Mouse (Mus musculus): Measurements from ENCODE around the gene Slc7a11.
"Not testable (repeated sequence)": the region's sequence is repeated elsewhere in the genome, so short reads cannot be mapped to it uniquely, and the experiment has no call there.

The Slc7a11 gene

DNA sequence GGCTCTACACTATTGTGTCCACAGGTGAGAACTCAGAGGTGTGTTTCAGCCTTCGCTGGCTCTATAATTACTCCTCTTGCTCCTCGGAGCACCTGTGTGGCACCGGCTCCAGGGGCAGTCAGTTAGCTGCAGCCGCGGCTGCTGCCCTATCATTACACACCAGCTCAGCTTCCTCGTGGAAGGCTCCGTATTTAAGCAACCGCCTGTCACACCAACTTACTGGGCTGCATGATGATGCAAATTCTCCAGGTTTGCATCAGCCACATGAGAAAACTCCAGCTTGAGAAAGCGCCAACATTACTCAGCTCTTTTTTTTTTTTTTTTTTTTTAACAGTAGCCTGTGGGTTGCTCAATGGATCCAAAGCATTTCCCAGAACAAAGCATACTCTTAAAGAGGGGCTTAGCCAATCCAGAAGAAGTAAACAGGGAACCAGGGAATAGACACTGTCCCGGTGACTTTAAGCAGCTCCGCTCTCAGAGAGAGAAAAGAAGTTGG lies at the start of gene Slc7a11:
Slc7a11 (minus strand) TSS at position 194 of the 496 bp plus-strand sequence.
- no peak for DNase-seq (ENCODE audit: low spot score in 2 of 2)

GRCm38 (mm10) chr3:50491678-50492077 lies 48.3 kb upstream of the Slc7a11 start:
- no peak for DNase-seq (ENCODE audit: low spot score in 2 of 2)

DNA sequence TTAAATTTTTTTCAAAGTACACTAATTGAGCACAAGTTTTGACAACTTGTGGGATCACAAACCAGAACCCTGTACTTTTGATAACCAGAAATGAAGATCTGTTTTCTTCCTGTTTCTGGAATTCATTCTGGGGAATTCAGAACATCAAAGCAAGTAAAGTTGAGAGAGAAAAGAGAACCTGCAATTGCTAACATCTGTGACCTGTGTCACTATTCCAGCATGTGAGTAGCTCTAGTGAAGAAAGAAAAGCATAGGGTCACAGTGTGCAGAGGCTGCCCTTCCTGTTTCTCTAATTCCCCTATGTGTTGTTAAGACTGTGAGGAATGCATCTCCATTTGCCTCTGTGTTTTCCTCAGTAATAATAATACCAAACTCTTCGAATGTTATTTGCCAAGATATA lies 40.7 kb upstream of the Slc7a11 start:
- no peak for DNase-seq (ENCODE audit: low spot score in 2 of 2)

DNA sequence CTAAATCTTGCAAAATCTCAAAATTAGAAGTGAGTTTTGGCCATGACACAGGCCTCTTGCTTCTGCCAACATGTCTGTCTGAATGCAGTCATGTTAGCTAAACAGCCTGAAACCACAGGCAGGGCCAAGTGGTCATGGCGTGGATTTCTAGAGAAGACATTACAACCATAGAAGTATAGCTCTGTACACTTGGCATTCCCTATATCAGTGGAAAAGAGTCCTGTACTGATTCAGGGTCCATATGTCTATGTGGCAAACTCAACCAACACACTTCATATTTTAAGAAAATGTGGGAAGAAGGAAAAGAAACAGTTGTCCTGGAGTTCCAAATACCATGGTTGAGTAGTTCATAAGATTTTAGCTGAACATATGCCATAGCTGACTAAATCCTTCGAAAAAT lies 18.8 kb upstream of the Slc7a11 start:
- no peak for DNase-seq (ENCODE audit: low spot score in 2 of 2)

- no peak for DNase-seq (ENCODE audit: low spot score in 2 of 2)
Measured at GRCm38 (mm10) chr3:50457136-50457535, 13.7 kb upstream of the Slc7a11 start.

DNA sequence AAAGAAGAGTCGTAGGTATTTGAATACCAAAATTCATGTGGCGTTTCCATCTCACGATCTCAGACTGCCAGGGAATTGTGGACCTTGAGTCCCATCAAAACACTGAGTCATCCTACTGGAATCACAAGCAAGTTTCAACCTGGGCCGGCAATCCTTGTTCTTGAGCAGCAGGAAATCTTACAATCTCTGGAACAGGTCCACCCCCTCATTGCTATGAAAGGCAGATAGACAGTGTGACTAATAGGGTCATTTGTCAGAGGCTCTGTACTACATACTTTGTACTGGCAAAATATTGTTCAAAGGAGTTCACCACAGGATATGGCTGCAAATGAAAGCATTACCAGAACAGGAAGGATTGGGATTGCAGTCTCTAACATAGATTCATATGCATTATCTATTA lies 13.2 kb upstream of the Slc7a11 start:
- no peak for DNase-seq (ENCODE audit: low spot score in 2 of 2)

GRCm38 (mm10) chr3:50456023-50456422 lies 12.6 kb upstream of the Slc7a11 start:
- DNase-seq (ENCODE audit: low spot score in 2 of 2): no peak

DNA sequence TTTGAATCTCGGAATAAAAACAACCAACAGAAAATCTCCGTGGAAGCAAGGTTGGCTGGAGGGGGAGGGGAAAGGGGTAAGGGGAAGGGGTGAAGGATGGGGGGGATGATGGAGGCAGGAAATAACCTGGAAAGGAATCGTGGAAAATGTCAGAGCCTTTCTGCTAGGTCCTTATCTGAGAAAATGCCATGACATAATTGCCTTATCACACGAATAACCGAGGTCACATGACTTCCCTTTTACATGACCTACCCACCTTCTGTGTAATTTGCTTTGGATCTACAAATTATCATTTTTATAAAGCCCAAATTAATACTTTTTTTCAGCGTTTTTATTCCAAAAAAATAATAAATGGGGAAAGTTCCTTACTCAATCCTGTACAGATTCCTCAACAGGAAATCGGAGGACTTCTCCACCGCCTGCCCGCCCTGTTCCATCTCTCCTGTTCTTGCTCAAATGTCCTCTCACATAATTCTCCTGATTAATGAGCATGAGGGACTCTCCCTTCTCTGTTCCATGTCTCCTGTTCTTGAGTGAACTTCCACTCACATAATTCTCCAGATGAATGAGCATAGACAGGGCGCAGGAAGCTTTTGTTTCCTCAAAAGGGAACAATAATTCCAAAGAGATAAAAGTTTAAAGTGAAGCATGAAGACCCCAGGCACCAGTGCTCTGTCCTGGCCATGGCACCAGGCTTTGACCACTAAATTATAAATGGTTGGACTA lies 1.8 kb upstream of the Slc7a11 start:
- no peak for DNase-seq (ENCODE audit: low spot score in 2 of 2)

DNA sequence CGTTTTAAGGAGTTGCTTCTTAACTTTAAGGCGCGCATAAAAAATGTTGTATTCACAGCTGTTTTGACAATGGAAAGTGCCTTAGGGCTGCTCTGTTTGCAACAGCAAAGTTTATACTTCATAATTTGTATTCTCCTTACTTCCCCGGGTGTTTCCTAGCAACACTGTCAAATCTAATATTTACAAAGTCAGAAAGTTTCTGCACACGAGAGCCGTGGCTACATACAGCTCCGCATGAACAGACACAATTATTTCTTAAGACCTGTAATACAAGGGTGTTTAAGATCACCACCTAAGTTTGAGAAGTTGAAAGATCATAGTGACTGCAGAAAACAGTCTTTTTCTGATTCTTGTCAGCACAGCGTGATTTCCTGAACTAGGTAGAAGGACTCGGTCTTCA lies 528 bp upstream of the Slc7a11 start:
- DNase-seq (ENCODE audit: low spot score in 2 of 2): no peak

DNA sequence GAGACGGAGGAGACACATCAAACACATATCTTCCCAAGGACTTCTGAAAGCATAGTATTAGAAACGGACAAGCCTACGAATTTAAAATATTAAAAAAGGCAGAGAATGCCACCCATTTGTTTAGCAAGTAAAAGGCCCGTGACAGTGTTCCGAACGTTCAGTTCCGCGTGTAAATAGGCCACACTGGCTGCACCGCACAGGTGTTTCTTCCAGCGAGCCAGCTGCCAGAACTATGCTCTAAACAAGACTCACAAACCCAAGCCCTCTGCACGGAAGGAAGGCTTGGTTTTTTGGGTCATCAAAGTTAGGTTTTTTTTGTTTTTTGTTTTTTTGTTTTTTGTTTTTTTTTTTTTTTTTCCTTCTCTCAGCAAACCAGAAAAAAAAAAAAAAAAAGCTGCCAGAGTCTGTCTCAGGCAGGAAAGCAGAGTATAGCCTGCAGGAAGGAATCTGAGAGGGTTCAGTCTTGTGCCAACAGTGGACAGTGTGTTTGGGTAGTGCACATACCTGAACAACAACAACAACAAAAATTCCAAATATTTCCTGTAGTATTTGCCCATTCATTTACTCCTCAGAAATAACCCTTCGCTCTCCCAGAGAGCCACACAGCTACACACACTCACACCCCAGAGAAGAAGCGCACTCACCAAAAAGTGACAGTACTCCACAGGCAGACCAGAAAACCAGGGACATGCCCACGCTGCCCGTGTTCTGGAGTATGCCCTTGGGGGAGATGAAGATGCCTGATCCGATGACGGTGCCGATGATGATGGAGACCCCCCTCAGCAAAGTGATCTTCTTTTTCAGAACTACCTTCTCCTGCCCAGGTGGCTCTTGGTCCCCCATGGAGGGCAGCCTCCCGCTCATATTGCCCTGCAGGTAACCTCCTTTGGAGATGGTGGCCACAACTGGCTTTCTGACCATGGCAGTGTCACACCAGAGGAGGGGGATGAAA lies 797 bp downstream of the Slc7a11 start:
- DNase-seq (ENCODE audit: low spot score in 2 of 2): no peak

DNA sequence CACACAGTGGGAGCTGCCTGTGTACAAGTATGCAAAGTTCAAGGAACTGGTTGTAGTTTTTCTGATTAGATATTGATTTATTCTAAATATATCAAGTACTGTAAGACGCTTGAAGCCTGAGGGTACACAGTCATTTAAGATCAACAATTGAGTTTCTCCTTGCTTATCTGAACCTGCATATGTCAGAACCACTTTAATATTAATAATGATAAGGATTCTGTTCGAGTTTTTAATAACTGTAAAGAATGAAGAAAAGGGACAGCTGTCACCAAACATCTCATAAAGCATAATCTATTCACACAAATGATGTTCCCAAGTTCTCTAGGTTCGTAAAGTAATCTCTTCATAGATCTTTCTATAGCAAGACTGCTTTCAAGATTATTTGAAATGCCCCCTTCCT lies 2.1 kb downstream of the Slc7a11 start:
- no peak for DNase-seq (ENCODE audit: low spot score in 2 of 2)

GRCm38 (mm10) chr3:50440409-50440808 lies 3.0 kb downstream of the Slc7a11 start:
- no peak for DNase-seq (ENCODE audit: low spot score in 2 of 2)

GRCm38 (mm10) chr3:50439429-50439828 lies 4.0 kb downstream of the Slc7a11 start:
- no peak for DNase-seq (ENCODE audit: low spot score in 2 of 2)

DNA sequence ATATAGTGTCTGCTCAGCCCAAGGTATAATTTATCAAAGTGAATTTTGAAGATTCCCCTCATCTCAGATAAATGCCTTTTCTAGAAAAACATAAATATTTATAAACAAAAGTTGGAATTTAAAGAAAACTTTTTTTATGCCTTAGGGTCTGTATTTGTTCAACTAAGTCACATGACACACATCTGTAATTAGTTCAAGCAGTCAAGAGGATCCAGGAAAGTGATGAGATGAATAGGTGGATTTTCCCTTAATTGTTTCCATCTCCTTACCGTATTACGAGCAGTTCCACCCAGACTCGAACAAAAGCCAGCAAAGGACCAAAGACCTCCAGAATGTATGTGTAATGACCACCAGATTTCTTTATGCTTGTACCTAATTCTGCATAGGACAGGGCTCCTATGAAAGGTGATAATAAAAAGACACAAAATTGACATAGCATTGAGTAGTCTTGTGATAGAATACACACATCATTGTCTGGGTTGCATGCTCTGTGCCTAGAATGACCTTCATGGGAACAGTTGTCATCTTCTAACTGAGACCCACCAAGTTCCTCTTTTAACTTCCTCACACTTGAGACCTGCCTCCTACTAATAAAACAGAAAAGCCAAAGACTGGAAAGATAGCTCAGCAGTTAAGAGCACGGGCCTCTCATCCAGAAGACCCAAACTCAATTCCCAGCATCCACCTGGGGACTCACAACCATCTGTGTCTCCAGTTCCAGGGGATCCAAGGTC lies 4.7 kb downstream of the Slc7a11 start:
- DNase-seq (ENCODE audit: low spot score in 2 of 2): no peak

GRCm38 (mm10) chr3:50438081-50438480 lies 5.3 kb downstream of the Slc7a11 start:
- DNase-seq (ENCODE audit: low spot score in 2 of 2): not testable (repeated sequence)

DNA sequence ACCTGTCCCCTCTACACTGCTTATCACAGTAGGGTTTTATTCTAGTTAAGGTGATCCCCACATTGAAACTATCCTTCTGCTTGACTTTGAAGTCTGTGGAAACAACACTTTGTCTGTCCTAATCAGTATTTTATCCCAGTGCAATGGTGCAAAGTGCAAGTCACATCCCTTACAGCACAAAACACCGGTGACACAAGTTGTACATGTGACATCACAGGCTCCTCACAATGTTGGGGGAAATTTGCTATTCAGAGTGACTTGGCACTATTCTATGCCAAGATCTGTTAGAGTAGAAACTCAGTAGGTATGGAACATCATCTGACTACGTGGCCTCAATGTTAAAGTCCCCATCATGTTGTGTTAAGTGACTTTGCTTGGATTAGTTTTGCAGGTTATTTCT lies 7.0 kb downstream of the Slc7a11 start:
- DNase-seq (ENCODE audit: low spot score in 2 of 2): not testable (repeated sequence)

DNA sequence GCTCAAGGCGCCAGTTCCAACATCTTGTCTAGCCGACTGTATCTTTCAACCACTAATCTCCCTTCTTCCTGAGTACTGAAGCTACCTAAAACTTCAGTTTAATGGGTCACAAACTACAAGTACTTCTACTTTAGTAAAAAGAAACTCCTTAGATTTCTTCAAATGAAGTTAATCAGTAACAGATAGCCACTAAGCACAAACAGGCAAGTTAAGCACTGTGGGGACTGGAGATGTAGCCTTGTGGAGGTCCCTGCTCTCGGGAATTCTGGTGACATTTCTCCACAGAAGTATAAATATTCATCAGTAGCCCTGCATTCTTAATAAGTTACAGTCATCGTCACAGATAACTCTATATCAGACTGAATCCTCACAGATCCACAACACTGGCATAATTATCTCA lies 9.6 kb downstream of the Slc7a11 start:
- DNase-seq (ENCODE audit: low spot score in 2 of 2): no peak

DNA sequence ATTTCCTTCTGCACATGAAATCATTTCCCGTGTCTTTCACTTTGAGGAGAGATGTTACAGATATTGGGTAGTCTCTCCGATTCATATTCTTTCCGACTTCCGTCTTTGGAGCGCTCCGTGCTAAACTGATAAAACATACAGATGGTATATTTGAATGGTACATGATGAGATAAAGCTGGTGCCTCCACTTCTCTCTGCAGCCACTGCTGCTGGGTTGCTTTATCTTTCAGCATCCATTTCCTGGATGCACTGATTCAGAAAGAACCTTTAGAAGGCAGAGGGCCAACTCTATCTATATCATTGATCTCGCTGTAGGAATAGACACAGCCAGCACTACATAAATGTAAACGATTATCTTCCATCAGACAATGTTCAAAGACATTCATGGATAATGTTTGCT lies 12.6 kb downstream of the Slc7a11 start:
- DNase-seq (ENCODE audit: low spot score in 2 of 2): no peak

GRCm38 (mm10) chr3:50421480-50422277 lies 21.7 kb downstream of the Slc7a11 start:
- peak in 1 of 2 experiments; percentile 36 for DNase-seq (ENCODE audit: low spot score in 2 of 2)

- DNase-seq (ENCODE audit: low spot score in 2 of 2): no peak
Measured at GRCm38 (mm10) chr3:50419161-50419560, 24.3 kb downstream of the Slc7a11 start.

GRCm38 (mm10) chr3:50406771-50407170 lies 36.6 kb downstream of the Slc7a11 start:
- no peak for DNase-seq (ENCODE audit: low spot score in 2 of 2)
